Mouse (Mus musculus) neural tube, embryonic 15.5 days (tissue): Measurements from ENCODE around the gene Eif1. TPM values are rescaled to one million over a fixed set of nuclear protein-coding genes. Genes with fewer than 3 reads are reported as not detected.
A peak's percentile ranks its signal among the peaks of the same experiment; 100 is the strongest.

ENCODE experiments used
- ATAC-seq: fragments of 200-750 bp; cut with Nextera tagmentation; 2 replicates; pipeline ENCODE4 v1.8.0; 2017; ENCODE audit warnings: mild to moderate bottlenecking, moderate TSS enrichment, moderate library complexity; ENCODE audit not compliant: low FRiP score
- H3K27ac ChIP-seq: fragments of 300-500 bp; sonication (generic); replicated peaks from 2 replicates; pipeline ENCODE4 v1.5.1; 2015; ENCODE audit warnings: mild to moderate bottlenecking, inconsistent platforms
- H3K27me3 ChIP-seq: fragments of 300-500 bp; sonication (generic); replicated peaks from 2 replicates; pipeline ENCODE4 v1.6.1; 2015; ENCODE audit warnings: inconsistent platforms
- H3K36me3 ChIP-seq: fragments of 300-500 bp; sonication (generic); 2 replicates; pipeline ENCODE4 v1.6.1; 2015; ENCODE audit warnings: inconsistent platforms
- H3K4me1 ChIP-seq: fragments of 300-500 bp; sonication (generic); 2 replicates; pipeline ENCODE4 v1.6.1; 2015; ENCODE audit warnings: inconsistent platforms
- H3K4me2 ChIP-seq: fragments of 300-500 bp; sonication (generic); 2 replicates; pipeline ENCODE4 v1.6.1; 2015; ENCODE audit warnings: inconsistent platforms, mild to moderate bottlenecking, moderate library complexity
- H3K4me3 ChIP-seq: fragments of 300-500 bp; sonication (generic); replicated peaks from 2 replicates; pipeline ENCODE4 v1.5.1; 2015; ENCODE audit warnings: mild to moderate bottlenecking, inconsistent platforms
- H3K9ac ChIP-seq: fragments of 300-500 bp; sonication (generic); replicated peaks from 2 replicates; pipeline ENCODE4 v1.6.1; 2015; ENCODE audit warnings: mild to moderate bottlenecking, inconsistent platforms
- H3K9me3 ChIP-seq: fragments of 300-500 bp; sonication (generic); replicated peaks from 2 replicates; pipeline ENCODE4 v1.6.1; 2016; ENCODE audit warnings: inconsistent platforms
- WGBS: fragments of 180-500 bp; shearing (Covaris S2); methylation state at CpG from one replicate; pipeline ENCODE4 v1.1.7; 2015; ENCODE audit warnings: mixed read lengths; 5-methylcytosine and 5-hydroxymethylcytosine counted together
- polyA plus RNA-seq: library from polyadenylated mRNA; unstranded; fragments of >200 nt; fragmentation: Nextera tagmentation; extraction: Ambion mirVana; gene quantifications from 2 replicates; pipeline ENCODE4 v1.2.1, GENCODE M21; 2015

Gene Eif1
- polyA plus RNA-seq, result 1,270 and 1,336 TPM in 2 replicates

- H3K36me3 ChIP-seq, result peaks cover 17% of the 10 kb centered on the region
- peak within 1 kb of the TSS; percentile 99 for H3K27ac ChIP-seq
- no peaks in the 10 kb centered on the region for H3K27me3 ChIP-seq
- peak within 1 kb of the TSS; percentile 95 for H3K9ac ChIP-seq
- peak; percentile 92 for ATAC-seq
- H3K4me3 ChIP-seq, result peak within 1 kb of the TSS; percentile 76
- peaks cover 18% of the 10 kb centered on the region for H3K4me1 ChIP-seq
- WGBS, result under 1% methylated on average over 55 of the region's 58 CpGs
- H3K4me2 ChIP-seq, result peak within 1 kb of the TSS; percentile 79
- no peaks in the 10 kb centered on the region for H3K9me3 ChIP-seq
These were observed at the start of gene Eif1 for GRCm38 (mm10) chr11:100319492-100320171. Gene Eif1, plus strand, starts transcription at chr11:100319885.

DNA sequence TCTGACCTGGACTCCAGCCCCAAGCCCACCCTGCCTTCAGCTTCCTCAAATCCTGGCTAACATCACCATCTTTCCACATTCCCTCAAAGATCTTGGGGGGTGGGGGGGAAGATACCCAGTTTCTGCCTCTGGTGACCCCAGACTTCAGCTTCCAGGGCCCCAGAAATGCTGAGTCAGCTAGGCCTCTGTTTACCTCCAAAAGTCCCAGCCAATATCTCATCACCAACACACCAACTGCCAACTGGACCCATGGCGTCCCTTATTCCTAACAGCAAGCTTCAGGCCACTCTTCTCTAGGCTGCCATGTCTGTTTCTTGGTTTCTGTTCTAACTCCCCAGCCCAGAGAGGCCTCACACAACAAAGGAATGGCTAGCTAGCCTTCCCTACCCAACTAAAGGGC lies 47.8 kb upstream of the Eif1 start:
- Histone ChIP-seq H3K4me3 (no peak overlapping the region), H3K27me3 (no peaks in the 10 kb centered on the region), H3K9me3 (no peaks in the 10 kb centered on the region), H3K4me2 (no peak overlapping the region), H3K9ac (no peak overlapping the region), H3K27ac (no peak overlapping the region), H3K4me1 (no peaks in the 10 kb centered on the region), H3K36me3 (no peaks in the 10 kb centered on the region)
- no peak for ATAC-seq
- 85% methylated on average over 1 of the region's 1 CpGs for WGBS

DNA sequence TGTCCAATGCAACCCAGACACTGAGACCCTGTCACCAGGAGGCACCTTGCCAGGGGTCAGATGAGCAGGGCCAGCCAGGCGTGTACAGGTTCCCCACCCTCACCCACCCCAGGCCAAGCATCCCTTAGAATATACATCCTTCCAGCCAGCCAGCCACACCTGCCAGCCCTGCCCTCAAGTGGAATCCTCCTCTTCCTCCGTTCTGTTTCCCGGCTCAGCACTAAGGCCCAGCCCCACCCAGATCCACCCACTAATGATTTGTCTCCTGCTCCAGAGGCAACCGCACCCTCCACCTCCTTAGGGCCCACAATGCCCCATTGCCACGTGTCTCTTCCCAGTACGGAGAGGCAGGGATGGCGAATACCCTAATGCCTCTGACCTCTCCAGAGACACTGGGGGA lies 45.0 kb upstream of the Eif1 start:
- Histone ChIP-seq H3K9ac (no peak overlapping the region), H3K36me3 (no peaks in the 10 kb centered on the region), H3K4me2 (no peak overlapping the region), H3K27ac (no peak overlapping the region), H3K27me3 (no peaks in the 10 kb centered on the region; the same call in 1 of the 2 replicates), H3K9me3 (no peaks in the 10 kb centered on the region), H3K4me1 (no peaks in the 10 kb centered on the region), H3K4me3 (no peak overlapping the region)
- ATAC-seq, result no peak
- WGBS, result 62% methylated on average over 7 of the region's 7 CpGs

DNA sequence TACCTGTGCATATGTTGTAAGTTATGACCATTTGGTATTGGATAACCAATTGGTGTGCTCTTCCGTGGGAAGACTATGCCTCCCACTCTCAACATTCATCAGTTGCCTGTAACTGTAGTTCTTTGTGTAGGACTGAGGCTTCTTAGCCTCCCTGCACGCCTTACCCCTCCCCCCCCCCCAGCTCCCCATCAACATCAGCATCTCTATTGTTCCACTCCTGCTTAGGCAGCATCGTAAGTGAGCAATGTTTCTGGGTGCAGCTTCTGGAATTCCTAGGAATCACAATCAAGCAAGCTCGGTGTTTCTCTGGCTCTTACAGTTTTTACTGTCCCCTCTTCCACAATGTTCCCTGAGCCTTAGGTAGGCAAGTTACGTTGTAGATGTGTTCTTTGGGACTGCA lies 44.2 kb upstream of the Eif1 start:
- no peaks in the 10 kb centered on the region for H3K9me3 ChIP-seq
- H3K9ac ChIP-seq, result no peak overlapping the region
- WGBS, result 40% methylated on average over 5 of the region's 5 CpGs
- no peaks in the 10 kb centered on the region for H3K4me1 ChIP-seq
- no peak overlapping the region for H3K4me2 ChIP-seq
- H3K4me3 ChIP-seq, result no peak overlapping the region
- H3K36me3 ChIP-seq, result no peaks in the 10 kb centered on the region
- no peak for ATAC-seq
- no peaks in the 10 kb centered on the region; the same call in 1 of the 2 replicates for H3K27me3 ChIP-seq
- H3K27ac ChIP-seq, result no peak overlapping the region

GRCm38 (mm10) chr11:100277726-100278480 lies 41.8 kb upstream of the Eif1 start:
- no peak overlapping the region for H3K27ac ChIP-seq
- H3K9ac ChIP-seq, result no peak overlapping the region
- H3K9me3 ChIP-seq, result no peaks in the 10 kb centered on the region
- H3K4me2 ChIP-seq, result no peak overlapping the region
- WGBS, result 80% methylated on average over 15 of the region's 15 CpGs
- H3K4me1 ChIP-seq, result peaks cover 10% of the 10 kb centered on the region; the same call in 1 of the 2 replicates
- H3K4me3 ChIP-seq, result no peak overlapping the region
- ATAC-seq, result no peak
- H3K27me3 ChIP-seq, result no peaks in the 10 kb centered on the region; the same call in 1 of the 2 replicates
- H3K36me3 ChIP-seq, result no peaks in the 10 kb centered on the region

- 55% methylated on average over 5 of the region's 5 CpGs for WGBS
- no peak for ATAC-seq
- Histone ChIP-seq H3K27me3 (no peaks in the 10 kb centered on the region; the same call in 1 of the 2 replicates), H3K4me1 (peaks cover 10% of the 10 kb centered on the region; the same call in 1 of the 2 replicates), H3K9ac (no peak overlapping the region), H3K4me3 (no peak overlapping the region), H3K27ac (no peak overlapping the region), H3K9me3 (no peaks in the 10 kb centered on the region), H3K4me2 (no peak overlapping the region), H3K36me3 (no peaks in the 10 kb centered on the region)
These were observed 40.9 kb upstream of the Eif1 start for GRCm38 (mm10) chr11:100278759-100279158.

DNA sequence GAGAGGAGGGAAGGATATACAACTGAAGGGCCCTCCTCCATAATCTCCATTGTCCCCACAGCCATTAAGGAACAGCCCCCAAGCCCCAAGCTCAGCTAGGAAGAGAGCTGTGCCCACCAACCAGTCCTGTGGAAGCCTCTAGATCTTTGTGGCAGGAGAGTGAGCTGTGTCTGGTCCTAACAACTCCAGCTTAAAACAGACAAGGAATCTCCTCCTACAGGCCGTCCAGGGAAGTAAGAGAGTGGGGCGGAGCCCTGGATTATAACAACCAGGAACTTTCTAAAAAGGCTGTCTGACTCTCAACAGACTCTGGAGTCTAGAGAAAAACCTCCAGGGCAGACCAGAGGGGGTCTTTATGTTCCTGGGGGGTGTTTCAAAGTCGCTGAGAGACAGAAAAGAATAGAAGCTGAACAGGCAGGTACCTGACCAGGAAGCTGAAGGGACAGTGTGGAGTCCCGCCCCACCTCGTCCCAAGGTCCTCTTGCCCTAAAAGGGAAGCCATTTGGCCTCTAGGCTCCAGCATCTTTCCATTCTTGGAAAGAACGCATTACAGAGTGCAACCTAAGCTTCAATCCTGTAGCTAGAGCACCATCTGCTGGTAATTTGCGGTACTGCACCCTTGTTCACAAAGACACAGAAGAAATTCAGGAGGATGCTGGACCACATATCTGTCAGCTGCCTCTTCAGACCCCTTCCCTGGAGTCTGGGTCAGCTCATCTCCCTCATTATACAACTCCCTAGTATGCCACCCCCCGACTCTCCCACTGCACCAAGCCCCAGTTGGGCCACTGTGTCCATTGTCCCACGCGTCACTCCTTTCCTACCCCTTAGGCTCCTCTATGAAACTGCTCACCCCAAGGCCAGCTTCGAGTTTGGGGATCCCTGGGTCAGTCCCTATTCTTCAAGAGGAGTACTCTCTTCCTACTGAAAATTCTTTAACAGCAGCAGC lies 37.8 kb upstream of the Eif1 start:
- no peaks in the 10 kb centered on the region for H3K36me3 ChIP-seq
- ATAC-seq, result peak; percentile 63; the same call in 1 of the 2 replicates
- no peaks in the 10 kb centered on the region; the same call in 1 of the 2 replicates for H3K27me3 ChIP-seq
- no peaks in the 10 kb centered on the region for H3K9me3 ChIP-seq
- WGBS, result 18% methylated on average over 11 of the region's 11 CpGs
- peaks cover 10% of the 10 kb centered on the region; the same call in 1 of the 2 replicates for H3K4me1 ChIP-seq
- no peak overlapping the region for H3K9ac ChIP-seq
- H3K4me3 ChIP-seq, result no peak overlapping the region
- H3K4me2 ChIP-seq, result no peak overlapping the region
- H3K27ac ChIP-seq, result no peak overlapping the region

GRCm38 (mm10) chr11:100282549-100282948 lies 37.1 kb upstream of the Eif1 start:
- Histone ChIP-seq H3K4me2 (no peak overlapping the region), H3K27me3 (no peaks in the 10 kb centered on the region; the same call in 1 of the 2 replicates), H3K27ac (no peak overlapping the region), H3K9me3 (no peaks in the 10 kb centered on the region), H3K9ac (no peak overlapping the region), H3K36me3 (no peaks in the 10 kb centered on the region), H3K4me1 (peaks cover 12% of the 10 kb centered on the region; the same call in 1 of the 2 replicates), H3K4me3 (no peak overlapping the region)
- ATAC-seq, result no peak; the same call in 1 of the 2 replicates
- 22% methylated on average over 10 of the region's 10 CpGs for WGBS

DNA sequence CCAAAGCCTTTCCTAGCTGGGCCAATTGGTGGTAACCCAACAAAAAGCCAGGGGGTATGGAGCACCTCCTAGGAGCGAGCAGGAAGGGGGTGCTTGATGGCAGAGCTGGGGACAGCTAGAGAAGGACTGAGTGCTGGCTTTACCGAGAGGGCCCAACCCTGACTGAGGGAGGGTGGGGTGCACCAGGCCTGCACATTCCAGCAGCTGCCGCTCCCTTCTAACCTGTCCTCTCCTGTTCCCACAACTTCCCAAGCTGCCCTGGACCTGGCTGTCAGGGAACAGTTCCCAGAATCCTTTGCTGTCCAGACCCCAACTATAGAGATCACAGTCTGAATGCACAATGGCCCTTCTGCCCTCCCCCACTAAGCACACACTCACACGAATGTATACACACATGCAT lies 34.7 kb upstream of the Eif1 start:
- H3K27me3 ChIP-seq, result no peaks in the 10 kb centered on the region
- no peak overlapping the region for H3K4me2 ChIP-seq
- H3K9me3 ChIP-seq, result no peaks in the 10 kb centered on the region
- no peak overlapping the region for H3K4me3 ChIP-seq
- no peak overlapping the region for H3K9ac ChIP-seq
- WGBS, result 77% methylated on average over 4 of the region's 4 CpGs
- no peak for ATAC-seq
- H3K36me3 ChIP-seq, result no peaks in the 10 kb centered on the region
- no peak overlapping the region for H3K27ac ChIP-seq
- peaks cover 12% of the 10 kb centered on the region; the same call in 1 of the 2 replicates for H3K4me1 ChIP-seq

GRCm38 (mm10) chr11:100287024-100287423 lies 32.7 kb upstream of the Eif1 start:
- WGBS, result 47% methylated on average over 10 of the region's 10 CpGs
- H3K27me3 ChIP-seq, result no peaks in the 10 kb centered on the region
- peaks cover 9% of the 10 kb centered on the region; the same call in 1 of the 2 replicates for H3K4me1 ChIP-seq
- H3K27ac ChIP-seq, result no peak overlapping the region
- ATAC-seq, result no peak
- no peak overlapping the region for H3K4me3 ChIP-seq
- no peak overlapping the region for H3K9ac ChIP-seq
- no peaks in the 10 kb centered on the region for H3K36me3 ChIP-seq
- H3K9me3 ChIP-seq, result no peaks in the 10 kb centered on the region
- H3K4me2 ChIP-seq, result no peak overlapping the region

DNA sequence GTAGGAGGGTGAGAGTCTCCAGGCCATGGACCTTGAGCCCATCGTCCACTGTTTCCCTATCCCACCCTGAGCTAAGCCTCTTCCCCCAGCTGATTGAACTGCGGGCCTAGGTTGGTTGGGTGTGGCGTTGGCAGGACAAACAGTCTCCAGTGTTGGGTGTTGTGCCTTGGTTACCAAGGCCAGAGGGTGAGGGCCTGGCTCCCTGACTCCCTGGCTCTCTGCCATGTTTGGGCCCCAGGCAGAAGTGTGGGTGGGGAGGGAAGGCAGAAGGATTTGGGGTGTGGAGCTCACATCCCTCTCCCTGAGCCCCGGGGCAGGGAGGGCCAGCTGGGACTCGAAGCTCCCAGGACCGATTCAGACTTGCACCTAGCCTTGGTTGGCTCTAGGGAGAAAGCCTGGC lies 30.7 kb upstream of the Eif1 start:
- no peak overlapping the region for H3K4me2 ChIP-seq
- no peaks in the 10 kb centered on the region for H3K27me3 ChIP-seq
- peaks cover 2% of the 10 kb centered on the region; the same call in 1 of the 2 replicates for H3K4me1 ChIP-seq
- ATAC-seq, result no peak
- WGBS, result 84% methylated on average over 6 of the region's 6 CpGs
- H3K27ac ChIP-seq, result no peak overlapping the region
- no peak overlapping the region for H3K9ac ChIP-seq
- no peak overlapping the region for H3K4me3 ChIP-seq
- H3K36me3 ChIP-seq, result no peaks in the 10 kb centered on the region
- H3K9me3 ChIP-seq, result no peaks in the 10 kb centered on the region
